Mouse (Mus musculus): ENCODE data around the gene Tmco1. TPM values are rescaled to one million over a fixed set of nuclear protein-coding genes. Genes with fewer than 3 reads are reported as not detected.
A peak's percentile ranks its signal among the peaks of the same experiment; 100 is the strongest.

Tmco1 gene
- polyA plus RNA-seq, 1 experiment from 2014 or later: 72.0 TPM

DNA sequence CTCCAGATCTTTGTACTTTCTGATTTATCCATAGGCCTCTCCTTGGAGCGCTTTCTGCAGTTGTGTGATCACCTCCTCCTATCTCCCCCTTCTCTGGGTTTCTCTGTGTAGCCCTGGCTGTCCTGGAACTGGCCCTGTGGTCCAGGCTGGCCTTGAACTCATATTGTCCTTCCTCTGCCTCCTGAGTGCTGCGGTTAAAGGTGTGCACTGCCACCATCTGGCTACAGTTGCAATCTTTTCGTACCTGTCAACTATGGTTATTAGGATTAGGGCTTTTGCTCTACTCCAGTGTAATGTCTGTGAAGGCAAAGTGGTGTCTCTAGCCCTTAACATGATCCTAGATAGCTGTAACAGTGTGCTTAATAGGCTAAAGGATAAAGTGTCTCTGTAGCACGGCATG, 5.0 kb downstream of the Tmco1 start:
- peaks cover 6% of the 10 kb centered on the region for H3K4me1 ChIP-seq (replicated peaks; ENCODE audit: control insufficient read depth, insufficient read depth, low read length)

DNA sequence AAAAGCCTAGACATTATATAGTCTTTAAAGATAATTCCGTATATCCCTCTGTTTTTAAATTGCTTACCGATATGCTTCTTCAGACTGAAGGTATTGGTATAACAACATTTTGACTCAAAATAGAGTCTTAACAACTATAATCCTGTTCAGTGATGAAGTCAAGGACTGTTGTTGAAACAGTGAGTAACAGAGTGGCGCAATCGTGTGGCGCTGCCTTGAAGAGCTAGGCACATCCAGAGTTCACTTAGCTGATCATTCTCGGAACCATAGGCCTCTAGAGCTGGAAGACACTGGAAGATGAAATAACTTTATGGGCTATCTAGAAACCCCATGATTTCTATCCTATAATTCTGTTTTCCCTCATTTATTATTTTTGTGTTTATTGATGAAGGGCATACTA, 13.5 kb downstream of the Tmco1 start:
- Histone ChIP-seq H3K4me2 (replicated peaks) (no peak overlapping the region), H3K4me1 (replicated peaks; ENCODE audit: control insufficient read depth, insufficient read depth, low read length) (no peaks in the 10 kb centered on the region), H3K27ac (no peak overlapping the region), H3K27me3 (ENCODE audit: control insufficient read depth, insufficient read depth, low read length) (no peaks in the 10 kb centered on the region), H3K9me3 (ENCODE audit: control insufficient read depth, low read length) (no peaks in the 10 kb centered on the region), H3K4me3 (replicated peaks; ENCODE audit: low read length) (no peak overlapping the region), H3K36me3 (replicated peaks; ENCODE audit: control insufficient read depth, insufficient read depth) (peaks cover 84% of the 10 kb centered on the region), H3K9ac (no peak overlapping the region)
- 98% methylated on average over 6 of the region's 6 CpGs for WGBS
- ATAC-seq (ENCODE audit: low FRiP score) (no peak), DNase-seq (ENCODE audit: low spot score) (no peak)

More for the DNA sequence above, 5.0 kb downstream of the Tmco1 start:
- H3K27ac ChIP-seq: no peak overlapping the region
- 89% methylated on average over 4 of the region's 4 CpGs for WGBS
- no peaks in the 10 kb centered on the region for H3K27me3 ChIP-seq (ENCODE audit: control insufficient read depth, insufficient read depth, low read length)
- H3K36me3 ChIP-seq (replicated peaks; ENCODE audit: control insufficient read depth, insufficient read depth): peaks cover 41% of the 10 kb centered on the region
- no peak overlapping the region for H3K4me3 ChIP-seq (replicated peaks; ENCODE audit: low read length)
- H3K9ac ChIP-seq: no peak overlapping the region
- H3K4me2 ChIP-seq (replicated peaks): no peak overlapping the region
- no peak for ATAC-seq (ENCODE audit: low FRiP score)
- DNase-seq (ENCODE audit: low spot score): no peak
- H3K9me3 ChIP-seq (ENCODE audit: control insufficient read depth, low read length): no peaks in the 10 kb centered on the region

DNA sequence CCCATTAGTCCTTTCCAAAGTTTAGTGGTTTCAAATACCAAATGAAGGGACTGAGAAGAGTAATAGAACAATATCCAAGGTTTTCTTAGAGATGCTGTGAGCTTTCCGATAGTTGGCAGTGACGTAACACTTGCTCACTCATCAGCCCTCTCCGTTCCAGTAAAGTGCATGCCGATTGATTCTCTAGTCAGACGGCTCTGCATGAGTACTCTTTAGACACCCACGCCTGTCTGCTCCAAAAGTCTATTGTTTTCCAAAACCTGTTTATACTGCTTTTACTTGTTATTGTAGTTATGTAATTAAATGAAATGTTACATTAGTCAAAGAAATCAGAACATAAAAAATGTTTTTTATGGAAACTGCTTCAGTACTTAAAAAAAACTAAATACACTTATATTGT, 20.6 kb downstream of the Tmco1 start:
- 89% methylated on average over 6 of the region's 6 CpGs for WGBS
- ATAC-seq (ENCODE audit: low FRiP score): no peak
- H3K36me3 ChIP-seq (replicated peaks; ENCODE audit: control insufficient read depth, insufficient read depth): peaks cover 73% of the 10 kb centered on the region

DNA sequence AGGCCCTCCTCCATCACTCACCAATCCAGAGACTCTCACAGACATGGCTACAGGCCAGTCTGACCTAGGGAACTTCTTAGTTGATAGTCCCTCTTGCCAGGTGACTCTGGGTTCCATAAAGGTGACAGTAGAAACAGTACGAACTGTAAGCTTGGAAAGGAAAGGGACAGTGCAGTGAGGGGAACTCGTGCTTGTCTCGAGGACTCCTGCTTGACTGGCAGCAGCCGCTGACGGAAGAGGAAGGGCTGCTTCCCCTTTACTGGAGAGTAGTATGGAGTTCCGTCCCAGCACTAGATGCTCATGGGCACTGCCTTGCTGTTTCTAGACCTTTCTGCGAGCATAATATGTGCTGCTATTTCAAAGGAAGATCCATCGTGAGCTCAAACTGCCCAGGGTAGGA, 22.9 kb downstream of the Tmco1 start:
- WGBS: 94% methylated on average over 8 of the region's 8 CpGs
- H3K36me3 ChIP-seq (replicated peaks; ENCODE audit: control insufficient read depth, insufficient read depth): peaks cover 64% of the 10 kb centered on the region

More for the DNA sequence above, 20.6 kb downstream of the Tmco1 start:
- no peaks in the 10 kb centered on the region for H3K4me1 ChIP-seq (replicated peaks; ENCODE audit: control insufficient read depth, insufficient read depth, low read length)
- no peak for DNase-seq (ENCODE audit: low spot score)
- H3K27me3 ChIP-seq (ENCODE audit: control insufficient read depth, insufficient read depth, low read length): no peaks in the 10 kb centered on the region
- H3K9me3 ChIP-seq (ENCODE audit: control insufficient read depth, low read length): no peaks in the 10 kb centered on the region
- H3K4me2 ChIP-seq (replicated peaks): no peak overlapping the region
- no peak overlapping the region for H3K27ac ChIP-seq
- no peak overlapping the region for H3K9ac ChIP-seq
- H3K4me3 ChIP-seq (replicated peaks; ENCODE audit: low read length): no peak overlapping the region

DNA sequence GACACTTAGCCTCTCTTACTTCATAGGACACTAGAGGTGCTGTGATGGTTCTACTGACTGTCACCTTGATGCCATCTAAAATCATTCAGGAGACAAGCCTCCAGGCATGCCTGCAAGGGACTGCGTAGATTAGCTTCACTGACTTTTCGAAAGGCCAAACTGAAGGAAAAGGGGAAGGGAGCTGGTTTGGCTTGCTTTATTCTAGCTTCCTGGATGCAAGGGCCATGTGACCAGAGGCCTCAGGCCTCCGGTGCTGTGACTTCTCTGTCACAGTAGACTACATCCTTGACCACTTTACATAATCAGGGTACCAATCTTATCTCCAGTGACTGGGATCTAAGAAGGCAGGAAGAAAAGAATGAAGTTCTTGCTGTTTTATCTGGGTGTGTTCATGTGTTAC, 28.2 kb downstream of the Tmco1 start:
- WGBS: 91% methylated on average over 3 of the region's 3 CpGs
- DNase-seq (ENCODE audit: low spot score) (no peak), ATAC-seq (ENCODE audit: low FRiP score) (no peak)
- Histone ChIP-seq H3K9ac (no peak overlapping the region), H3K4me1 (replicated peaks; ENCODE audit: control insufficient read depth, insufficient read depth, low read length) (0 out of 2 replicates have a peak, but pooled peaks cover 4% of the 10 kb centered on the region), H3K27me3 (ENCODE audit: control insufficient read depth, insufficient read depth, low read length) (peaks cover 4% of the 10 kb centered on the region), H3K36me3 (replicated peaks; ENCODE audit: control insufficient read depth, insufficient read depth) (peaks cover 26% of the 10 kb centered on the region), H3K27ac (no peak overlapping the region), H3K4me2 (replicated peaks) (no peak overlapping the region), H3K9me3 (ENCODE audit: control insufficient read depth, low read length) (no peaks in the 10 kb centered on the region), H3K4me3 (replicated peaks; ENCODE audit: low read length) (no peak overlapping the region)

More for the DNA sequence above, 22.9 kb downstream of the Tmco1 start:
- no peak overlapping the region for H3K4me3 ChIP-seq (replicated peaks; ENCODE audit: low read length)
- DNase-seq (ENCODE audit: low spot score): no peak
- no peak overlapping the region for H3K4me2 ChIP-seq (replicated peaks)
- no peak overlapping the region for H3K9ac ChIP-seq
- no peak overlapping the region for H3K27ac ChIP-seq
- no peaks in the 10 kb centered on the region for H3K4me1 ChIP-seq (replicated peaks; ENCODE audit: control insufficient read depth, insufficient read depth, low read length)
- no peak for ATAC-seq (ENCODE audit: low FRiP score)
- H3K27me3 ChIP-seq (ENCODE audit: control insufficient read depth, insufficient read depth, low read length): no peaks in the 10 kb centered on the region
- H3K9me3 ChIP-seq (ENCODE audit: control insufficient read depth, low read length): no peaks in the 10 kb centered on the region

DNA sequence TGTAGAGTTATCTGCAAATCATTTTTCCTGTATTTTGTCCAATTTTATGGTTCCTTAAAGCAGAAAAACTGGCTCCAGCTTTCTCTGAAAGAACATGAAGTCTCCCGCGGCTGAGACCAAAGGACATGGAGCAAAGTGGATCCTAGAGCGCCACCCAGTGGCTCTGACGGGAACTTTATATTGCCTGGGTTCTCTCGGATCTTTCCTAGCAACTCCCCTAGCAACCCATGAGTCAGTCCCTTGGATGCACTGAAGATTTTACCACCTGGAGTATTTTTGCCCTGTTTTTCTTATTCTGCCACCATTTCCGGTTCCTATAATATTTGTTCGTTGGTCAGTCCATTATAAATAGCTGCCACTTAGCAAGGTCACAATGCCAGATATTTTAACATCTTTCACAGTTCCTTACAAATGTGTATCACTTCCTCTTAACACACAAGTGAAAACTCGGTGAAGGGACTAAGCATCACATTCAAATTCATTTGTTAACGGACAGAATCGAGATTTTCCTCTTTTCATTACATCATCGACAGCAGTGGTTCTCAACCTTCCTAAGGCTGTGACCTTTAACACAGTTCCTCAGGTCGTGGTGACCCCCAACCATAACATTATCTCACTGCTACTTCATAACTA, 29.4 kb downstream of the Tmco1 start:
- no peaks in the 10 kb centered on the region for H3K9me3 ChIP-seq (ENCODE audit: control insufficient read depth, low read length)
- H3K27me3 ChIP-seq (ENCODE audit: control insufficient read depth, insufficient read depth, low read length): peaks cover 4% of the 10 kb centered on the region
- WGBS: 21% methylated on average over 12 of the region's 12 CpGs
- DNase-seq (ENCODE audit: low spot score) (peak; percentile 94), ATAC-seq (ENCODE audit: low FRiP score) (no peak)
- H3K9ac ChIP-seq: no peak overlapping the region
- H3K36me3 ChIP-seq (replicated peaks; ENCODE audit: control insufficient read depth, insufficient read depth): peaks cover 15% of the 10 kb centered on the region
- H3K4me3 ChIP-seq (replicated peaks; ENCODE audit: low read length): no peak overlapping the region
- H3K4me2 ChIP-seq (replicated peaks): no peak overlapping the region
- no peak overlapping the region for H3K27ac ChIP-seq
- H3K4me1 ChIP-seq (replicated peaks; ENCODE audit: control insufficient read depth, insufficient read depth, low read length): 0 out of 2 replicates have a peak, but pooled peaks cover 4% of the 10 kb centered on the region

DNA sequence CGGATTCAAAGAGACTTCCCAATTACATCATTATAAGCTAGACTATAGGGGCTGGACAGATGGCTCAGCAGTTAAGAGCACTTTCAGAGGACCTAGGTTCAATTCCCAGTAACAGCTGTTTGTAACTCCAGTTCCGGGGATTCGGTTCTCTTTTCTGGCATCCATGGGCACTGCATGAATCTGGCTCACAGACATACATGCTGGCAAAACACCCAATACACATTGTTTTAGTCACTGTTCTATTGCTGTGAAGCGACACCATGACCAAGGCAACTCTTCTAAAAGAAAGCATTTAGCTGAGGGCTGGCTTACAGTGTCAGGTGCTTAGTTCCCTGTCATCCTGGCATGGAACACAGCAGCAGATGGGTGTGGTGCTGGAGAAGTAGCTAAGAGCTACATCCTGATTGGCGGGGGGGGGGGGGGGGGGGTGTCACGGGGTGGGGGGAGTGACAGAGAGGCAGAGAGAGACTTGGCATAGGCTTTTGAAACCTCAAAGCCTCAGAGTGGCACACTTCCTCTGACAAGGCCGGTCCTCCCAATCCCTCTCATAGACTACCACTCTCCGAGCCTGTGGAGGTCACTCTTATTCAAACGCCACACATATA, 31.1 kb downstream of the Tmco1 start:
- peak; percentile 30 for DNase-seq (ENCODE audit: low spot score)
- 75% methylated on average over 7 of the region's 9 CpGs for WGBS
- no peaks in the 10 kb centered on the region for H3K9me3 ChIP-seq (ENCODE audit: control insufficient read depth, low read length)

DNA sequence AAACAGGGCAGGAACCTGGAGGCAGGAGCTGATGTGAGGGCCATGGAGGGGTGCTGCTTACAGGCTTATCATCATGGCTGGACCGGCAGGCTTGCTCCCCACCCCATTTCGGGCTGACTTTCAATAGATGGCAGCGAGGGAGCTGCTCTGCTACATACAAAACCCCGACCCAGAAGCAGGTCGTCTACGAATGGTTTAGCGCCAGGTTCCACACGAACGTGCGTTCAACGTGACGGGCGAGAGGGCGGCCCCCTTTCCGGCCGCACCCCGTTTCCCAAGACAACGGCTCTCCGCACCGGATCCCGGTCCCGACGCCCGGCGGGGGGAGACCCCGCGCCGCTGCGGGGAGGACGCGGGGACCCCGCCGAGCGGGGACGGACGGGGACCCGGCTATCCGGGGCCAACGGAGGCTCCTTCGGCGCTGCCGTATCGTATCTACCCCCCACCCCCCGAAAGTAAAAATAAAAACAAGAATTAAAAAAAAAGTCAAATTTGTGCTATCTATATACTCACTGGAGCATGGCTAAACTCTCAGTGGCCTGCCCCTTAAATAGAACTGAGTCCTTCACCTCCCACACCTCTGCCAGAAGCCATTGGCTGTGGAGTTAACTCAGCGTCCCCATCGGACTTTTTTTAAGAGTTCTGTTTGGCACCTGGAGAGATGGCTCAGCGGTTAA, 32.1 kb downstream of the Tmco1 start:
- Histone ChIP-seq H3K9me3 (ENCODE audit: control insufficient read depth, low read length) (no peaks in the 10 kb centered on the region), H3K9ac (peak overlapping the region; percentile 51), H3K4me3 (replicated peaks; ENCODE audit: low read length) (peak overlapping the region; percentile 39), H3K27ac (no peak overlapping the region), H3K36me3 (replicated peaks; ENCODE audit: control insufficient read depth, insufficient read depth) (no peaks in the 10 kb centered on the region), H3K27me3 (ENCODE audit: control insufficient read depth, insufficient read depth, low read length) (peaks cover 4% of the 10 kb centered on the region), H3K4me1 (replicated peaks; ENCODE audit: control insufficient read depth, insufficient read depth, low read length) (0 out of 2 replicates have a peak, but pooled peaks cover 4% of the 10 kb centered on the region), H3K4me2 (replicated peaks) (peak overlapping the region; percentile 82)
- ATAC-seq (ENCODE audit: low FRiP score): peak; percentile 43
- WGBS: 2% methylated on average over 47 of the region's 47 CpGs
- no peak for DNase-seq (ENCODE audit: low spot score)

More for the DNA sequence above, 31.1 kb downstream of the Tmco1 start:
- Histone ChIP-seq H3K9ac (no peak overlapping the region), H3K36me3 (replicated peaks; ENCODE audit: control insufficient read depth, insufficient read depth) (no peaks in the 10 kb centered on the region), H3K4me3 (replicated peaks; ENCODE audit: low read length) (no peak overlapping the region), H3K27me3 (ENCODE audit: control insufficient read depth, insufficient read depth, low read length) (peaks cover 4% of the 10 kb centered on the region), H3K4me1 (replicated peaks; ENCODE audit: control insufficient read depth, insufficient read depth, low read length) (0 out of 2 replicates have a peak, but pooled peaks cover 4% of the 10 kb centered on the region), H3K4me2 (replicated peaks) (no peak overlapping the region), H3K27ac (no peak overlapping the region)
- ATAC-seq (ENCODE audit: low FRiP score): peak; percentile 32; the same call in 1 of the 2 replicates

DNA sequence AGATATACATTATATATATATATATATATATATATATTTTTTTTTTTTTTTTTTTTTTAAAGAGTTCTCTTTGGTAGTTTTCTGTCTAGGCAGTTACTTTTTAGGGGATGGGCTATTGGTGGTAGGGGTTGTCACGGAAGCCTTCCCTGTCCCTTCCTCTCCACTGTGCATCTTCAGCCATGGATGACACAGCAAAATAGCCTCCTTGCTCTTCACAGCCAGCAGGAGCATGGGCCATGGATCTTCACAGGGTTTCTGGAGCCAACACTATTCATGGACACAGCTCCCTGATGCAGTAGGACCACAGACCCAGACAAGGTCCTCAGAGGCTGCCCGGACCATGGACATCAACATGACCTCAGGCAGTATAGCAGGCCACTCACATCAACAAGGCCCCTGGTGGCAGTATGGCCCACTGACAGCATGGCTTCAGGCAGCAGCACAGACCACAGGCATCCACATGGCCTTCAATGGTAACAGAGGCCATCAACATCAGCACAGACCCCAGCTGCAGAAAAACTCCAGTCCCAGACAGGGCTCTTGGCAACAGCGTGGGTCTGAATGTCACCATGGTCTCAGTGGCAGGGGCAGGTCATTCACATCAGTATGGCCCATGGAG, 32.8 kb downstream of the Tmco1 start:
- WGBS: 95% methylated on average over 3 of the region's 3 CpGs
- Histone ChIP-seq H3K4me2 (replicated peaks) (no peak overlapping the region), H3K36me3 (replicated peaks; ENCODE audit: control insufficient read depth, insufficient read depth) (no peaks in the 10 kb centered on the region), H3K9ac (no peak overlapping the region), H3K9me3 (ENCODE audit: control insufficient read depth, low read length) (no peaks in the 10 kb centered on the region), H3K4me1 (replicated peaks; ENCODE audit: control insufficient read depth, insufficient read depth, low read length) (0 out of 2 replicates have a peak, but pooled peaks cover 4% of the 10 kb centered on the region), H3K27ac (no peak overlapping the region), H3K4me3 (replicated peaks; ENCODE audit: low read length) (no peak overlapping the region), H3K27me3 (ENCODE audit: control insufficient read depth, insufficient read depth, low read length) (peaks cover 4% of the 10 kb centered on the region)
- DNase-seq (ENCODE audit: low spot score): no peak
- ATAC-seq (ENCODE audit: low FRiP score): no peak
